ENCODE assay signal across 12 mouse cellular contexts in the genomic region with DNA sequence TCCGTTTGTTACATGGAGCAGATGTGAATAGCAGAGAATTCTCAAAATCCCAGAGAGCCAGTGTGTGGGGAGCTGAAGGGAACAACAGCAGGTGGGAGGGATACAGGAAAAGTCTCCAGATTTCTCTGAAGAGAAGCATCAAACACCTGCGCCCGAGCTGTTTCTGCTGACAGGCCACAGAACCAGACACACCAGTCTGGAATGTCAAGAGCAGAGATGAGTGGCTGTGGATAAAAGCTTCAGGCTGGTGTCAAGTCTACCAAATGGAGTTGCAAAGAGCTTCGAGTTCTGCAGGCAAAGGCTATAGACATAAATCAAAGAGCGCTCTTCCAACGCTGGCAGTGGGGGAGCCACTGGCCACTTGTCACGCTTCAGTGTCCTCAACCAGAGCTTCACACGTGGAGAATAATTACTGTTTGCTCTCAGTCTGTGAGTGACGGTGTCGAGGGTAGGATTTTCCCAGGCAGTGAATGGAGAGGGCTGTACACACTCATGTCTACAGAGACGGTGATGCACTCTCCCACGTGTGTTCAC.
DNase-seq lines count a peak whose midpoint lies in the region; ATAC-seq and TF ChIP-seq lines count a peak whose summit lies in the region.
"Had no signal": no experiment of that assay in that cellular context is flagged by ENCODE, and none has a peak within 500 bp of the region (broad histone marks: within the 10 kb centered on the region; RNA-seq: fewer than 3 reads in every experiment).

No protein-coding gene starts in this region.

- DNase-seq in kidney, postnatal 25 days: no peak
- DNase-seq in brain, embryonic 14.5 days (ENCODE audit: low read depth): peak; percentile 62
- peak; percentile 11 for DNase-seq in embryo, embryonic 11.5 days (ENCODE audit: low read depth, low spot score)
- no peak for DNase-seq in thymus, adult 2 months
- DNase-seq in heart, postnatal 36 days: no peak
- DNase-seq: cerebellum, postnatal 25 days; heart, adult 18-20 months; lung, adult 18-20 months had no signal

- H3K4me3 ChIP-seq in kidney, embryonic 15.5 days (replicated peaks): no peak overlapping the region
- H3K4me3 ChIP-seq in midbrain, embryonic 12.5 days: no peak overlapping the region
- H3K4me3 ChIP-seq in thymus, adult 2 months (ENCODE audit: control insufficient read depth, insufficient read depth, low read length): no peak overlapping the region
- H3K4me3 ChIP-seq: forebrain, embryonic 10.5 days had no signal

- ATAC-seq in kidney, embryonic 15.5 days (replicated peaks; ENCODE audit: low FRiP score): peak; percentile 90
- 0 out of 2 replicates have a peak, but pooled peaks have one; percentile 41 for ATAC-seq in midbrain, embryonic 12.5 days (ENCODE audit: low FRiP score, low read depth)
- ATAC-seq: intestine, postnatal 0 days had no signal

- 0 out of 2 replicates have a peak overlapping the region, but pooled peaks have one; percentile 6 for H3K27ac ChIP-seq in kidney, embryonic 15.5 days
- H3K27ac ChIP-seq in midbrain, embryonic 12.5 days (replicated peaks): no peak overlapping the region
- no peak overlapping the region for H3K27ac ChIP-seq in thymus, adult 2 months (ENCODE audit: control insufficient read depth, insufficient read depth, low read length)
- H3K27ac ChIP-seq: forebrain, embryonic 10.5 days had no signal

- H3K4me2 ChIP-seq in kidney, embryonic 15.5 days: peak overlapping the region; percentile 7; the same call in 1 of the 2 replicates
- H3K4me2 ChIP-seq in midbrain, embryonic 12.5 days (replicated peaks): no peak overlapping the region

- no peak for TF ChIP-seq CTCF in brain, embryonic 14.5 days (IDR thresholded peaks at IDR 0.05; ENCODE audit: borderline replicate concordance, extremely low read depth, insufficient read depth, insufficient read length)
- no peak for TF ChIP-seq CTCF in thymus, adult 2 months (IDR thresholded peaks at IDR 0.05; ENCODE audit: borderline replicate concordance, control insufficient read depth, extremely low read depth, insufficient read depth, low read length, poor library complexity)

- intact Hi-C loops in heart, postnatal 36 days (cut with DNase I): no loop called here

- WGBS in kidney, embryonic 15.5 days: 13% methylated on average over 12 of the region's 12 CpGs
- WGBS in midbrain, embryonic 12.5 days: 40% methylated on average over 12 of the region's 12 CpGs
- 74% methylated on average over 12 of the region's 12 CpGs for WGBS in thymus, adult 2 months

- H3K27me3 ChIP-seq in kidney, embryonic 15.5 days: no peaks in the 10 kb centered on the region
- H3K27me3 ChIP-seq in midbrain, embryonic 12.5 days: peaks cover 11% of the 10 kb centered on the region
- H3K27me3 ChIP-seq in thymus, adult 2 months (ENCODE audit: control insufficient read depth, insufficient read depth, low read length): no peaks in the 10 kb centered on the region

- no peaks in the 10 kb centered on the region for H3K9me3 ChIP-seq in kidney, embryonic 15.5 days (replicated peaks)
- no peaks in the 10 kb centered on the region for H3K9me3 ChIP-seq in midbrain, embryonic 12.5 days
- H3K9me3 ChIP-seq: forebrain, embryonic 10.5 days had no signal

- no peak for TF ChIP-seq POLR2A in brain, embryonic 14.5 days (IDR thresholded peaks at IDR 0.05; ENCODE audit: borderline replicate concordance, extremely low read depth, insufficient read depth, insufficient read length, poor library complexity, severe bottlenecking)
- no peak for TF ChIP-seq POLR2A in thymus, adult 2 months (IDR thresholded peaks at IDR 0.05; ENCODE audit: control insufficient read depth, extremely low read depth, insufficient read depth, low read length, poor library complexity)

- H3K4me1 ChIP-seq in kidney, embryonic 15.5 days: peaks cover 20% of the 10 kb centered on the region
- H3K4me1 ChIP-seq in midbrain, embryonic 12.5 days: no peaks in the 10 kb centered on the region
- no peaks in the 10 kb centered on the region for H3K4me1 ChIP-seq in thymus, adult 2 months (replicated peaks; ENCODE audit: control insufficient read depth, insufficient read depth, low read length)

- no peaks in the 10 kb centered on the region for H3K36me3 ChIP-seq in kidney, embryonic 15.5 days
- no peaks in the 10 kb centered on the region for H3K36me3 ChIP-seq in midbrain, embryonic 12.5 days
- no peaks in the 10 kb centered on the region for H3K36me3 ChIP-seq in thymus, adult 2 months (ENCODE audit: control insufficient read depth, insufficient read depth, low read length)
- H3K36me3 ChIP-seq: forebrain, embryonic 10.5 days had no signal

- no peak overlapping the region for H3K9ac ChIP-seq in kidney, embryonic 15.5 days
- no peak overlapping the region for H3K9ac ChIP-seq in midbrain, embryonic 12.5 days (replicated peaks)

Comparison
In these comparisons a context has a peak if more than half of its experiments do, and no peak if none do; other contexts are left out.
1. DNase-seq: peak in brain, embryonic 14.5 days (single experiment) and embryo, embryonic 11.5 days (single experiment); none in kidney, postnatal 25 days (0 of 2), thymus, adult 2 months (single experiment) and heart, postnatal 36 days (0 of 2).